Mouse (Mus musculus): ENCODE data around the gene Zfp296.

Gene Zfp296

DNA sequence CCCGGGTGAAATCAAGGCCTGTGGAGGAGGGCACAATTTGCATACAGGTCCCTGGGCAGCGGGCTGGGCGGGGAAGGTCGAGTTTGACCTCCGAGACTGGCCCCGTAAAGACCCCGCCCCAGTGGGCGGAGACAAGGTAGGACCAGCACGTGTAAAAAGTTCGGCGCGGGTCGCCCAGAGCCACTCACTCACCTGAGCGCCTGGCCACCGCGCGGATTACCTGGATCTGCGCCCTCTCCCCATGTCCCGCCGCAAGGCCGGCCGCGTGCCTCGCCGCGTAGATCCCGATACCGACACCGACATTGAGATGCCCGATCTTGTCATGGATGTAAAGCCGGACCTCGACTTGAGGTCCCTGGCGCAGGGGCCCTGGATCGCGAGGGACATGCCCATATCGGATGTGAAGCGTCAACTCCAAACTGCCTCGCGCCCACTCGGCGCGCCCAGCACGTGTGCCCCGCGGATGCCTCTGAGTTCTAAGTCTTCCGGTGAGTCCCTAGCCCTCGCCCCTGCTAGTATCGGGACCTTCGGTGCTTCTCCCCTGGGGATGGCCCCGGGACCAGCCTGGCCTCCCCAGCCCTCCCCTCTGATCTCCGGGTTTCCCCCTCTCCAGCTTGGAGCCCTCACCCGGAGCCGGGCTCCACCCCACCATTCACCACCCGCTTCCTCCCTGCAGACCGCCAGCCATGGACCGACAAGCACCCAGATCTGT, at the start of gene Zfp296, which contains the start of gene Gemin7:
Gene Zfp296 (plus strand): TSS at position 147 of the 712 bp plus-strand sequence.
Gene Gemin7 (minus strand): TSS at position 455 of the 712 bp plus-strand sequence.
- no peak for DNase-seq (ENCODE audit: low spot score in 2 of 2)

DNA sequence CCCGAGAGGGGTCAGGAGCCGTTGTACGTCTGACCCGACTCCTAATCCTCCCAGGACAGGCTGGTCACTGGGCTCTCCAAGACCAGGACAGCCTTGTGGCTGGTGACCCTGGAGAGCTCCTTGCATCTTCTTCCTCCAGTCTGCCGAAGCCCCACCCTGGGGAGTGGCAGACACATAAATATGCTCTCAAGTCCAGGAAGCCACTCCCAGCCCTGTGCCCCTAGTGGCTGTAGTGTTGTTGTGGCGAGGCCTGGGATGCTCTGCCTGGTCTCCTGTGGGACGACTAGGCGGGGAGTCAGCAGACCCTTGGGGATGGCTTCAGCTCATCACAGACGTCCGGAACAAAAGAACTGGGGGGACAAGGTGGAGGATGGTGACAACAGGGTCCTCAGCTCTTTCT, 46.0 kb upstream of the Zfp296 start:
- no peak for DNase-seq (ENCODE audit: low spot score in 2 of 2)

DNA sequence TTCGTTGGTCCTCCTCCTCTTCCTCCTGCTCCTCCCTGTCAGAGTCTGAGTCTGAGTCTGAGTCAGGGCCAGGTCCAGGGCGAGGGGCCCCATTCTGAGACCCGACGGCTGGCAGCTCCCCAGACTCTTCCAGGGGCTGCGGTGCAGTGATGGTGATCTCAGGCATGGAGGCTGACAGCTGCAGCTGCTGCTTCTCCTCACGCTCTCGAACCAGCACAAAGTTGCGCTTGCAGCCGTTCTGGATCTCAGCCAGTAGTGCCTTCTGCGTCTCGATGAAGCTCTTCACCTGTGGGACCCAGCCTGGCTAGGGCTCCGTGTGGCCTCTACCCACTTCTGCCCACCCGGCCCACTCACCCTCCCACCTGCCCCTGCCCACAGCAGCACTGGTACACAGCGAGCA, 44.8 kb upstream of the Zfp296 start:
- DNase-seq (ENCODE audit: low spot score in 2 of 2) = no peak

DNA sequence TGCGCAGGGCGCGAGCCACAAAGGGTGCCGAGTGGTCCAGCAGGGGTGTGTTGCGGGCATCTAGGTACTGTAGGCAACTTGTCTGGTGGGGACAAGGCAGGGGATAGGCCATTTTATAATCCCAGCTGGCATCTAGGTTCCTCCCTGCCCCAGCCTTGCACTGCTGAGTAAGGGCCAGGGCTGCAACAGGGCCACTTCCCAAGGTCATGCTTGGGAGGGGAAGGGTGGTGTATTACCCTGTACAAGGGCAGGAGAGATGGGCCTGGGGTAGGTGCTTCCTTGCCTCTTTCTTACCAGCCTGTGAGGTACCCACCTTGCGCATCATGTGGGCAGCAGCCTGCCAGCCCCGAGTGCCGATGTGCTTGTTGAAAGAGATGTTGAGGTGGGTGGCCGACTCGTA, 42.4 kb upstream of the Zfp296 start:
- no peak for DNase-seq (ENCODE audit: low spot score in 2 of 2)

DNA sequence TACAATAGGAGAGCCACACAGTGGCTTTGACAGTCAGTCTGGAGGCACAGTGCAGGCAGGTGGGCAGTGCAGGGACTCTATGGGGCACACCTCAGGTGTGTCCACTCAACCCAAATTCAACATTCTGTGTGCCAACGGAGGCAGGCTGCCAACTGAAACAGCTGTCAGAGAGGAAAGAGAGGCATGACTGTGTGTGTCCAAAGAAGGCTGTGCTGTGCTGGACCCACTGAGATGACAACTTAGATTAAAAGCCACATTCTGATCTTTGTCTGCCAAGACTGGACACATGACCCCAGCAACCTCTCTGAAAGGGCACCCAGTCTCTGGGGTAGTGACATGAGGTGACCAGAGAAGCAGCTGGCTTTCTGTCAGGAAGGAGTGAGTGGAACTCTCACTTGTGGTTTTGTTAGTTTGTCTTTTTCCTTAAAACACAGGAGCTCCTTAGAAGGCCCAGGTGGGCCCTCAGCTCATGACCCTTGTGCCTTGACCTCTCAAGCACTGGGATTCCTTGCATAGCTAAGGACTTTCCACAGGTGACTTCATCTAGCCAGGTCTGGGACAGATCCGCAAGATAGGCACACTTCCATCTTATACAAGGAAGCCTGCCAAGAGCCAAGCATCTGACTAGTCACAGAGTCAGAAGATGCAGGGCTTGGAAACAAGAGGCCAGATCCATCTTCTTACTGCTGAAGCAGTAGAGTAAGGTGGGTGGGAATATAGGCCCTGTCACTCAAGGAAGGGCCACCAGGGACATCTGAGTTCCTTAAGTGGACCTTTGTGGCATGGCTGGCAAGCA, 36.1 kb upstream of the Zfp296 start:
- DNase-seq (ENCODE audit: low spot score in 2 of 2) = no peak

DNA sequence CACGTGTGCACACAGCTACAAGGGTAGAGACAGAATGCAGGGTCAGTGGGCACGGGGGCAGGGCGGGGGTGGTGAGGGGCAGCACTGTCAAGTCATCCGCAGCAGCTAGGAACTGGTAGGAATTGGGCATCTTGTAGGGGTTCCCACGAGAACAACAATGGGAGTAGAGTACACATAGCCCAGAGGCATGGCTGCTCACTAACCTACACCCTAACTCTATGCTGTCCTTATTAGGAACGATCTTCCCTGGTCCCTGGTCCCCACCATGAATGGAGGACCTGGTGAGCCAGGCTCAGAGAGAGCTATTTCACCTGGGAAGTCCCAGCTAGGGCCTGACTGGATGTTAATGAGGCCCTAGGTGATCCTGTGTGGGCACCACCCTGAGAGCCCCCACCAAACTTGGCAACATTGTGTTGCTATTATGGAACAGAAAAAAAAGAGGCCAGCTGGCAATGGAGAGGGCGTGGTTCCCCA, 35.4 kb upstream of the Zfp296 start:
- DNase-seq (ENCODE audit: low spot score in 2 of 2) = no peak

GRCm38 (mm10) chr7:19542155-19542691, 34.9 kb upstream of the Zfp296 start:
- DNase-seq (ENCODE audit: low spot score in 2 of 2) = no peak

DNA sequence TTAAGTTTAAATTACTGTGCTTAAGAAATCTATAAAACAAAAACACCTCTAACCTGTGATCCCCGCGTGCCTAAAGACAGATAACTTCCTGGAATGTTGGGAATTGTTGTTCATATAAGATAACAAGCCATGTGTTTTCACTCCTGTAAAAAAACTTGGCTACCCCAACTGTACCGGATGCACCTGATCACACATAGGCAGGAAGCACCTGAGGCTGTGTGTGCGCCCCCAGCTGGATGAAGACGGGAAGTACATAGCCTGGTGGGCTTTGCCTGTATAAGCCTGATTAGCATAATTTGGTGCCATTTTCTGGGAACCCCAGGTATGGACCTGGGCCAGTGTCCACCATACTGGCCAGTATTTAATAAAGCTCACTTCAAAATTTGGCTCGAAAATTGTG, 33.5 kb upstream of the Zfp296 start:
- DNase-seq (ENCODE audit: low spot score in 2 of 2) = no peak

DNA sequence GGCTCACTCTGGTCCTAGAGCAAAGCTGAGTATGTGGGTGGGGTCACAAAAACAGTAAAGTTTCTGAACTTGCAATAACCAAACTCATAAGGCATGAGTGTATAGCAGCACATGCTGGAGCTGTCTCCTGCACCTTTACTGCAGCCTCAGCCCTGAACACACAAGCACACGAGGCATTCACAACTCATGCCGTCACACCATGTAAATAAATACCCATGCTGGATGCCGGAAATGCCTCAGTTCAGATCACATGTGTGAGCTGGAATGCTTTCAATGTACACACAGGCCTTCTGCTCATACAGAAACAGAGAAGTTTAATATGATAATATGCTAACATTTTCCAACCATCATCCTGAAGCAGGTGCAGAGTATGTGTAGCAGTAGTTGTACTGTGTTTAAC, 31.1 kb upstream of the Zfp296 start:
- DNase-seq (ENCODE audit: low spot score in 2 of 2) = no peak

- no peak for DNase-seq (ENCODE audit: low spot score in 2 of 2)
These were observed 29.6 kb upstream of the Zfp296 start for GRCm38 (mm10) chr7:19547344-19547969.

DNA sequence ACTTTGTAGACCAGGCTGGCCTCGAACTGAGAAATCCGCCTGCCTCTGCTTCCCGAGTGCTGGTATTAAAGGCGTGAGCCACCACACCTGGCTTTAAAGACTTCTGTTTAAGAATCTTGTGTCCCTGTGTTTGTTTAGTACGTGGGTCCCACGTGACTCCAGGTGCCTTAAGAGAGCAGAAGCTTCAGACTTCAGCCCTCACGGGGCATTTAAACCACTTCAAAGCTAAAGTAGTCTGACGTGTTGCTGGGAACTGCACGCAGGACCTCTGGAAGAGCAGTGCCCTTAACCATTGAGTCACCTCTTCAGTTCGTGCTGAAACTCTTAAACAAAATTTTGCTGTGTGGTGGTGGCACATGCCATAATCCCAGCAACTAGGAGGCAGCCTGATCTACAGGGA, 27.7 kb upstream of the Zfp296 start:
- no peak for DNase-seq (ENCODE audit: low spot score in 2 of 2)

- no peak for DNase-seq (ENCODE audit: low spot score in 2 of 2)
These were observed 25.5 kb upstream of the Zfp296 start for GRCm38 (mm10) chr7:19551634-19552033.

DNA sequence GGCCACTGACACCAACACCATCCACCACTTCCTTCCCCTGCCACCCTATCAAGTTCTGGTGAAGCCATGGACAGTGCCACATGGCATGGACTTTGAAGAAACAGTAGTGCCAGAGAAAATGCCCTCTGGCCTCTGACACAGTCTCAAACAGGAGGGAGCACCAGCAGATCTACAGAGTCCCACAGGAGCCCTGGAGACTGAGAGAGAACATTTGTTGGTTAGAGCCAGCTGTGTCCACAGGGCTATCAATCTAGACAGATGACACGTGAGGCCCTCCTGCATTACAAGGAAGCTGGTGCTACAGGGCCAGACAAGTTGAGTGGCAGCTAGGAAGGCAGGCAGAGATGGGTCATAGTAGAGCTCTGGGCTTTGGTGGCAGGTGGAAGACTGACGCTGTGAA, 24.6 kb upstream of the Zfp296 start:
- DNase-seq (ENCODE audit: low spot score in 2 of 2) = no peak

DNA sequence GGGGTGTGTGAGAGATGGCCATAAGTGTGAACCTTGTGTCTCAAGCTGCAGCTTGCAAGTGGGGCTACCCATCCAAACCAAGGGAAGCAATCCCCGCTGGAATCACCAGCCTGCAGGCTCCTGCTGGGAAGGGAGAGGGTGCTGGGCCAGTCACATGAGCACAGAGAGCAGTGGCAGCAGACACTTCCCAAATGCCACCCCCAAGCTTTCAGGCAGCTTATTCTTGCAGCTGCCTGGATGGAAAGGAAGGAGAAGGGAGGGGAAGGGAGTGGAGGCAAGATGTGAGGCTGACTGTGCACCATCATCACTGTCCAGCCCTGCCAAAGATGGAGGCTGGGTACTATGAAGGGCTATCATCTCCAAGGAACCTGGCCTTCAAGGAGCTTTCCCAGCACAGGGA, 22.9 kb upstream of the Zfp296 start:
- peak; percentile 72 to 75 for DNase-seq (ENCODE audit: low spot score in 2 of 2)

DNA sequence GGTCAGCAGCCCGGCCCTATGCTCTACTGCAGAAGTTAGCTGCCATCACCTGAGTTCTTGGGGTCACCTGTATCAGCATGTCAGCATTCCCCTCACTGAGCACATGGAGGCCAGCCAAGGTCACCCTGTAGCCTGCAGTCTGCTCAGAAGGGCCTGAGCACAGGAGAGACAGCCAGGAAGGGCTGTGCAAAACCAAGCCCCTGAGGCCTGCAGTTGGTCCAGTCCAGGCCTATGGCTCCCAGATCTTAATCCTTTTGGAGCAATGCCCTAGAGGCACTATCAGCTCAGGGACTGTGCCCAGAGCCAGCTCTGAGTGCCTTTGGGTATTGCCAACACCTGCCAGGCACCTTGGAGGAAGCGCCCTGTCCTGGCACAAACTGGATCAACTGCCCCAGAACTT, 20.0 kb upstream of the Zfp296 start:
- no peak for DNase-seq (ENCODE audit: low spot score in 2 of 2)

GRCm38 (mm10) chr7:19557982-19558900, 18.8 kb upstream of the Zfp296 start:
- peak in 1 of 2 experiments; percentile 48 for DNase-seq (ENCODE audit: low spot score in 2 of 2)

- DNase-seq (ENCODE audit: low spot score in 2 of 2) = no peak
These were observed 18.1 kb upstream of the Zfp296 start for GRCm38 (mm10) chr7:19558965-19559364.

GRCm38 (mm10) chr7:19560491-19561260, 16.4 kb upstream of the Zfp296 start:
- no peak for DNase-seq (ENCODE audit: low spot score in 2 of 2)

- peak in 1 of 2 experiments; percentile 29 for DNase-seq (ENCODE audit: low spot score in 2 of 2)
These were observed 15.7 kb upstream of the Zfp296 start for GRCm38 (mm10) chr7:19561431-19561764.

Measured in right cerebral cortex, adult 2 months (tissue).